Mouse (Mus musculus): ENCODE results near the gene Ttc41.

The Ttc41 gene

DNA sequence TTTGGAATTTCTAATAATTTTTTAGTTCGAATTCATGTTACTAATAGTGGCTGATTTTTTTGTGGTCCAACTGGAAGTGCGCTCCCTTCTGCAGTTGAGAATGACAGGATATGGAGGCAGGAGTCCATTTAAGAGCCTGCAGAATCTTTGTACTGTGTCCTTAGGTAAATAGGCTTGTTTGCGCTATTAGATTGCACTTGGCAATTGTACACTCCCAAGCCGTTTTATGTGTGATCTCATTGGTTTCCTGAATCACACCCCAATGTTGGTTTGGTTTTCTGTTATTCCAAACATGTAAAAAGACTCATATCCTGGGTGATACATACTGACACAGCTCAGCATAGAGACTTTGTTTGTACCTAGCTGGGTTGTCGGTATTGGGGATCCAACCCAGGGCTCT is 78.0 kb downstream of the Ttc41 start:
- DNase-seq (ENCODE audit: low read depth, low spot score): no peak

GRCm38 (mm10) chr10:86784126-86784675 is 78.6 kb downstream of the Ttc41 start:
- DNase-seq (ENCODE audit: low read depth, low spot score): no peak

- no peak for DNase-seq (ENCODE audit: low read depth, low spot score)
Observed at GRCm38 (mm10) chr10:86785396-86785795, 79.8 kb downstream of the Ttc41 start.

GRCm38 (mm10) chr10:86786083-86786482 is 80.5 kb downstream of the Ttc41 start:
- DNase-seq (ENCODE audit: low read depth, low spot score): no peak

DNA sequence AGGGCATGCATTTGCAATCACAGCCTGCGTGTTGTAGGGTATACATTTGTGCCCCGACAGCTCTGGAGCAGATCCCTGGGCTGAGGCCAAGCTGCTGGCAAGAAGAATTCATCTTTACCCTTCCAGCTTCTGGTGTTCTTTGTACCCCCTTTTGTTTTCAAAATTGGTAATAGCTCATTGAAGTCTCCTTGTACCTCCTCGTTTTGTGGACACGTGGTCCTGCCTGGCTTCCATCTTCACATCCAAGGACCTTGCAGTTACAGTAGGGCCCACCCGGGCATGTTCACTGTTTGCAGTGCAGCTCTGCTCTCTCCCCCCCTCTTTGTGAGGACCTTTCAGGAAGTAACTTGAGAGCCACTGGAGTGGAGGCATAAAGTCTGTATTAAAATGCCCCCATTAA is 82.6 kb downstream of the Ttc41 start:
- no peak for DNase-seq (ENCODE audit: low read depth, low spot score)

DNA sequence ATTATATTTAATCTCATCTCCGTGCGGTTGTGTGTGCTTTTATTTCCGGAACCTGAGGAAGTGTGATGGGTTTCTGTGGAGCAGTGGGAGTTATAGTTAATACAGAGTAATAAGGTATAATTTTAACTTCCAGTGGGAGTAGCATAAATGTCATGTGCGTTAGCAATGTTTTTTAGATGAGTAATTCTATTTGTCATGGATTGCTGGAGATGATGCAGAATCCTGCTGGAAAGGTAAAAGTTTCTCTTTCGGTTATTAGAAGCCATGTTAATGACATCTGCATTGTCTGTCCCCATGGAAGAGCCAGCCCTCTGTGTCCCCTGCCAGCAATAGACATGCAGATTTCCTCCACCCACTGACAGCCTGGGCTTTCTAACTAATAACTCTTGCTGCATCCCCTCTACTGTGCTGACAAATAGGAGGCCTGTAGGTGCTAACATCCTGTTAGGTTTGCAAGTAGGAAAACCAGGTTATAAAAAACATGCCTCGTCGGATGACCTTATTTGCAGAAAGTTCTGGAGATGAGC is 83.6 kb downstream of the Ttc41 start:
- no peak for DNase-seq (ENCODE audit: low read depth, low spot score)

GRCm38 (mm10) chr10:86791507-86792184 is 86.0 kb downstream of the Ttc41 start:
- no peak for DNase-seq (ENCODE audit: low read depth, low spot score)

GRCm38 (mm10) chr10:86793509-86793951 is 87.9 kb downstream of the Ttc41 start:
- DNase-seq (ENCODE audit: low read depth, low spot score): no peak

DNA sequence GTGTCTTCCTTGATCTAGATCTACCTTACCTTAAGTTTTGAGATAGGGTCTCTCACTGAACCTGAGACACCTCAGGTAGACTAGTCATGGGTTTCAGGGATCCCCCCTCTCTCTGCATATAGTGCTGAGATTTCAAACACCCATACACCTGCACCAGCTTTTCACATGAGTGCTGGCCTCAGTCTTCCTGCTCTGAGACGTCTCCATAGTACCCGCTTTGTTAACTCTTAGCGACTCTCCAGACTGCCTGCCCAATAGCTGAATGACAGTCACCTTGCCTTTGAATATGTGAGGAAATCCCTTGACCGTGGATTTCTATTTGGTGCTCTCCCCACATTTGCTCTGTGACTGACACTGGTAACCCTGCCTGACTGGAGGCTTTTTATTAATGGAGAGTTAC is 88.6 kb downstream of the Ttc41 start:
- no peak for DNase-seq (ENCODE audit: low read depth, low spot score)

- no peak for DNase-seq (ENCODE audit: low read depth, low spot score)
Observed at GRCm38 (mm10) chr10:86794794-86795535, 89.4 kb downstream of the Ttc41 start.

- DNase-seq (ENCODE audit: low read depth, low spot score): no peak
Observed at GRCm38 (mm10) chr10:86796073-86796741, 90.6 kb downstream of the Ttc41 start.

GRCm38 (mm10) chr10:86807362-86807761 is 101.8 kb downstream of the Ttc41 start:
- no peak for DNase-seq (ENCODE audit: low read depth, low spot score)

GRCm38 (mm10) chr10:86808013-86808758 is 102.6 kb downstream of the Ttc41 start:
- no peak for DNase-seq (ENCODE audit: low read depth, low spot score)

DNA sequence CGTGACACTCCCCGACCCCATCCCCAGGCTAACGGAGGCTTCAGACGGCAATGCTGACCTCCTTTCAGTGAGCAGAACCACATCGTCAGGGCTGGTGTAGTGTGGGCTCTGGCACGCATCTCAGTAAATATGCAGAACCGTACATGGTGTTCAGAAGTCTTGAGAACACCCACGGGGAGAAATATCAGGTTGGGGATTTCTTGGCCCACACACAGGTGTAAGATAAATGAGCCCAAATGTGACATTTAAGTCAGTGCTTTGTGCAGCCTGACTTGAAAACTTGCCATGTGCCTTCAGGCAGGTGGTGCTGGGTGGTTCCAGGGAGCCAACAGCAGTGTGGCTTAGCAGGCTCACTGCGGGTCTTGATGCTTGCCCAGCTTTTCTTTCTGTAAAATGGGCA is 104.4 kb downstream of the Ttc41 start:
- DNase-seq (ENCODE audit: low read depth, low spot score): no peak

GRCm38 (mm10) chr10:86810612-86811011 is 105.0 kb downstream of the Ttc41 start:
- DNase-seq (ENCODE audit: low read depth, low spot score): no peak

GRCm38 (mm10) chr10:86814292-86815131 is 108.9 kb downstream of the Ttc41 start:
- no peak for DNase-seq (ENCODE audit: low read depth, low spot score)

GRCm38 (mm10) chr10:86815133-86815532 is 109.5 kb downstream of the Ttc41 start:
- DNase-seq (ENCODE audit: low read depth, low spot score): no peak

- DNase-seq (ENCODE audit: low read depth, low spot score): no peak
Observed at GRCm38 (mm10) chr10:86819649-86820165, 114.1 kb downstream of the Ttc41 start.

DNA sequence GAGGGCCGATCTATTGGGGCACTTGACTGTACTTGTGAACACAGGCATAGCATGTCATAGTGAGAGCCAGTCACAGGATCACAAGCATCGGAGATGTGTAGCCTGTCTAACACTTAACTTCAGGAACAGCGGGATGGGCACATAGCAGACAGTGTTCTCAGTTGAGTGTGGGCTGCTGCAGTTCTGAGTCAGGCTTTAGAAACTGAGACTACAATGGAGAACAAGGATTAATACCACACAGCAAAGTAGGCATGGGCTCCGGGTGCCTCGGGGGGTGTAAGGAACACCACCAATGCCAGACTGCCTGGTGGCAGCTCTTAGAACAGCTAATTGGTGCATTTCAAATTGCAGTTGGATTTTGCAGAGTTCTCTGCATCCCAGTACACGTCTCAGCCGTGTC is 115.4 kb downstream of the Ttc41 start:
- no peak for DNase-seq (ENCODE audit: low read depth, low spot score)

- no peak for DNase-seq (ENCODE audit: low read depth, low spot score)
Observed at GRCm38 (mm10) chr10:86824093-86824492, 118.5 kb downstream of the Ttc41 start.

All from retina, adult 2 months (tissue).